Mouse (Mus musculus) liver, embryonic 14.5 days (tissue): ENCODE results near the gene Dnajb14. TPM values are rescaled to one million over a fixed set of nuclear protein-coding genes. Genes with fewer than 3 reads are reported as not detected.
"Not testable (repeated sequence)": the region's sequence is repeated elsewhere in the genome, so short reads cannot be mapped to it uniquely, and the experiment has no call there.

Experiments used
- ATAC-seq: fragments of 200-750 bp; cut with Nextera tagmentation; 2 replicates; pipeline ENCODE4 v1.8.0; 2017; ENCODE audit warnings: moderate number of reproducible peaks, mild to moderate bottlenecking, moderate library complexity; ENCODE audit not compliant: insufficient read depth
- DNase-seq, 3 experiments: peaks; one replicate each; pipeline ENCODE4 v3.0.0-alpha.2; 2012 to 2013; ENCODE audit warnings: low read depth in 3 of 3, low spot score in 3 of 3
- H3K27ac ChIP-seq: fragments of 300-500 bp; sonication (generic); 2 replicates; pipeline ENCODE4 v1.5.1; 2014; ENCODE audit warnings: moderate library complexity, mild to moderate bottlenecking, control low read depth, inconsistent platforms
- H3K27me3 ChIP-seq: fragments of 300-500 bp; sonication (generic); 2 replicates; pipeline ENCODE4 v1.6.1; 2014; ENCODE audit warnings: mild to moderate bottlenecking, low read length, moderate library complexity; ENCODE audit not compliant: control insufficient read depth, insufficient read depth
- H3K36me3 ChIP-seq: fragments of 300-500 bp; sonication (generic); replicated peaks from 2 replicates; pipeline ENCODE4 v1.6.1; 2014; ENCODE audit warnings: low read depth; ENCODE audit not compliant: control insufficient read depth, insufficient read depth
- H3K4me1 ChIP-seq, 2 experiments: fragments of 200-500 bp in 1 of 2; fragments of 300-500 bp in 1 of 2; sonication (generic) in 1 of 2; replicated peaks; 2 replicates each; pipeline ENCODE4 v1.6.1; 2012 to 2014; ENCODE audit warnings: antibody characterized with exemption in 1 of 2, inconsistent platforms in 1 of 2, low read length in 1 of 2; ENCODE audit not compliant: control insufficient read depth in 2 of 2, insufficient read depth in 2 of 2
- H3K4me2 ChIP-seq: fragments of 300-500 bp; sonication (generic); 2 replicates; pipeline ENCODE4 v1.6.1; 2014; ENCODE audit warnings: low read depth, mild to moderate bottlenecking, control low read depth, moderate library complexity
- H3K4me3 ChIP-seq, 2 experiments: fragments of 200-500 bp in 1 of 2; fragments of 300-500 bp in 1 of 2; sonication (generic) in 1 of 2; 2 replicates each; pipeline ENCODE4 v1.5.1; 2012 to 2014; ENCODE audit warnings: low read depth in 2 of 2, low read length in 2 of 2, mild to moderate bottlenecking in 2 of 2, control low read depth in 1 of 2, inconsistent platforms in 1 of 2, moderate library complexity in 1 of 2; ENCODE audit not compliant: insufficient read depth in 1 of 2
- H3K9ac ChIP-seq: fragments of 300-500 bp; sonication (generic); replicated peaks from 2 replicates; pipeline ENCODE4 v1.6.1; 2014; ENCODE audit warnings: mild to moderate bottlenecking, control low read depth, moderate library complexity
- H3K9me3 ChIP-seq: fragments of 300-500 bp; sonication (generic); 2 replicates; pipeline ENCODE4 v1.6.1; 2016; ENCODE audit warnings: low read length, mixed read lengths; ENCODE audit not compliant: control insufficient read depth
- CTCF ChIP-seq: IDR thresholded peaks from 2 replicates; pipeline ENCODE4 v1.5.1; 2016; ENCODE audit warnings: antibody characterized with exemption, low read depth, control low read depth
- EP300 ChIP-seq: IDR thresholded peaks from 2 replicates; pipeline ENCODE4 v1.6.1; 2016; ENCODE audit warnings: antibody characterized with exemption, low read depth
- WGBS: fragments of 180-500 bp; shearing (Covaris S2); extraction: QIAGEN DNeasy Blood & Tissue Kit; methylation state at CpG from one replicate; pipeline ENCODE4 v1.1.7; 2014; ENCODE audit not compliant: insufficient replicate concordance; 5-methylcytosine and 5-hydroxymethylcytosine counted together
- polyA plus RNA-seq, 2 experiments: library from polyadenylated mRNA; depleted of rRNA in 1 of 2; stranded (reverse) in 1 of 2; unstranded in 1 of 2; fragments of >200 nt; fragmentation: Nextera tagmentation in 1 of 2; extraction: Ambion mirVana in 1 of 2; gene quantifications; 2 replicates each; pipeline versions ENCODE4 v1.2.1 to v1.2.3; 2012 to 2014

The Dnajb14 gene
- polyA plus RNA-seq, 2 experiments, result 1.5 to 3.7 TPM

GRCm38 (mm10) chr3:137897685-137898084 lies 30.2 kb downstream of the Dnajb14 start:
- H3K4me2 ChIP-seq, result no peak overlapping the region
- 58% methylated on average over 5 of the region's 5 CpGs for WGBS
- H3K4me1 ChIP-seq, result no peaks in the 10 kb centered on the region
- H3K9me3 ChIP-seq, result no peaks in the 10 kb centered on the region
- no peak for TF ChIP-seq CTCF
- TF ChIP-seq EP300, result no peak
- no peaks in the 10 kb centered on the region for H3K36me3 ChIP-seq
- DNase-seq (no peak), ATAC-seq (no peak)
- no peaks in the 10 kb centered on the region for H3K27me3 ChIP-seq
- no peak overlapping the region for H3K27ac ChIP-seq
- no peak overlapping the region for H3K4me3 ChIP-seq
- no peak overlapping the region for H3K9ac ChIP-seq

- Histone ChIP-seq H3K9ac (no peak overlapping the region), H3K4me3 (no peak overlapping the region), H3K27ac (no peak overlapping the region), H3K4me2 (no peak overlapping the region), H3K4me1 (no peaks in the 10 kb centered on the region), H3K27me3 (no peaks in the 10 kb centered on the region), H3K36me3 (no peaks in the 10 kb centered on the region), H3K9me3 (no peaks in the 10 kb centered on the region)
- TF ChIP-seq CTCF (no peak), EP300 (no peak)
- ATAC-seq, result no peak
- DNase-seq, result no peak
- WGBS, result 78% methylated on average over 10 of the region's 10 CpGs
Observed at GRCm38 (mm10) chr3:137900149-137900548, 32.7 kb downstream of the Dnajb14 start.

DNA sequence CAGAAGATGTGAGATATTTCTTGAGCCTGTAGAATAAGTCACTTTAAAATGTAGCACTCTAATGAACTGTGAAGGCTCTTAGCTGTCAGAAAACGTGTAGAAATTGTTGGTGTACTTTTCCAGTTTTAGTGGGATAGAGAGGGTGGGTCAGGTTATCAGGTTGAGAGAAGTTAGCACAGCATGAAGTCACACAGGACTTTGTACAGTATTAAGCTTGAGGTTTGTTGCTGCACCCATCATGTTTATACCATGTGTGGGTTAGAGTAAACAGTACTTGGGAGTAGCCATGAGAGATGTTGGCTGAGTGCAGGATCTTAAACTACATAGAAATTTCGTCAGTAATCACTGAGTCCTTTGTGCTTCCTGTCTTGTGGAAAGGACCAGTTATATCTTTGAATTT lies 45.6 kb downstream of the Dnajb14 start:
- no peak overlapping the region for H3K27ac ChIP-seq
- H3K4me2 ChIP-seq, result no peak overlapping the region
- DNase-seq, result no peak
- H3K4me3 ChIP-seq, result no peak overlapping the region
- H3K9ac ChIP-seq, result no peak overlapping the region
- no peaks in the 10 kb centered on the region for H3K36me3 ChIP-seq
- TF ChIP-seq EP300 (no peak), CTCF (no peak)
- H3K9me3 ChIP-seq, result no peaks in the 10 kb centered on the region
- H3K27me3 ChIP-seq, result no peaks in the 10 kb centered on the region
- H3K4me1 ChIP-seq, result peaks cover 3 to 7% of the 10 kb centered on the region in 2 experiments
- 47% methylated on average over 2 of the region's 2 CpGs for WGBS
- ATAC-seq, result no peak

DNA sequence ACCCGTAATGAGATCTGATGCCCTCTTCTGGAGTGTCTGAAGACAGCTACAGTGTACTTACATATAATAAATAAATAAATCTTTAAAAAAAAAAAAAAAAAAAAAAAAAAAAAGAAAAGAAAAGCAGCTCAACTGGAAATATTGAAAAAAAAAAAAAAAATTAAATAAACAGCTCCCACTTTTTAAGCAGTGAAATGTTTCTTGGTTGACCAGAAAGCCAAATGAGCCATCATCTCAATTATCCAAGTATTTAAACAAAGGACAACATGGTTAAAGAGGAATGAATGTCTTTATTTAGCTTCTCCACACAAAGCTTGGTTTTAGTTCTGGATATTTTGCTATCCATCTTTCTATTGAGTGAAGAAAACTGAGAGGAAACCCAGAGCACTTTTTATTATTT lies 47.1 kb downstream of the Dnajb14 start:
- not testable (repeated sequence) for H3K4me2 ChIP-seq, H3K9me3 ChIP-seq, H3K4me1 ChIP-seq, H3K27ac ChIP-seq, H3K27me3 ChIP-seq, ATAC-seq, H3K9ac ChIP-seq, H3K4me3 ChIP-seq, H3K36me3 ChIP-seq, DNase-seq
- WGBS, result no CpG with 5 or more reads among the region's 1 CpGs

DNA sequence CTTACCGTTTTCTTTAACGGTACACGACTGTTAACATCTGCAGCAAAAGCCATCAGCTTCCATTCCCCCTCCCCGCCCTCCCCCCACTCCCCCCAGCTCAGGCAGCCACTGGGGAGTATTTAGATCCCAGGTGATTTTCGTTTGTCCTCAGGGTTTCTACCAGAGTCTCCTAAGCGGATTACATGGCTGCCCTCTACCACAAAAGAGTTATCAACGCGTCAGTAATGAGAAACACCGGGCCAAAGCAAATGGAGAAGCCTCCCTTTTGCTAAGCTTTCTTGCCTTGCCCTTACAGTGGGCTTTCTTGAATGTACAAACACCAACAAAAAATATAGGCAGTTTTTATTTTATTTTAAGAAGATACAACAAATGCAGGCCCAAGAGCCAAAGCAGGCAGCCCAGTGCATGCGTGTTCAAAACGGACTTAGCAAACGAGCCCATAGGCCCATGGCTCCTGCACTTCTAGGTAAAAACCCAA lies 50.3 kb downstream of the Dnajb14 start:
- H3K9me3 ChIP-seq, result no peaks in the 10 kb centered on the region
- H3K4me3 ChIP-seq, result peak overlapping the region; percentile 67 to 81
- WGBS, result 26% methylated on average over 12 of the region's 12 CpGs
- peak overlapping the region; percentile 52 for H3K27ac ChIP-seq
- H3K27me3 ChIP-seq, result no peaks in the 10 kb centered on the region
- peak overlapping the region; percentile 66 for H3K4me2 ChIP-seq
- DNase-seq (no peak), ATAC-seq (no peak)
- H3K36me3 ChIP-seq, result peaks cover 8% of the 10 kb centered on the region
- TF ChIP-seq EP300 (no peak), CTCF (no peak)
- H3K9ac ChIP-seq, result peak overlapping the region; percentile 91
- H3K4me1 ChIP-seq, result peaks cover 9% of the 10 kb centered on the region in 2 experiments
